Mouse (Mus musculus): ENCODE measurements at regions not wholly inside any gene's neighbourhood (a gene's known extent, or its start where the extent isn't known, plus 50 kb on each side); places are given as distances from the start of the nearest gene placed in this dataset.

DNA sequence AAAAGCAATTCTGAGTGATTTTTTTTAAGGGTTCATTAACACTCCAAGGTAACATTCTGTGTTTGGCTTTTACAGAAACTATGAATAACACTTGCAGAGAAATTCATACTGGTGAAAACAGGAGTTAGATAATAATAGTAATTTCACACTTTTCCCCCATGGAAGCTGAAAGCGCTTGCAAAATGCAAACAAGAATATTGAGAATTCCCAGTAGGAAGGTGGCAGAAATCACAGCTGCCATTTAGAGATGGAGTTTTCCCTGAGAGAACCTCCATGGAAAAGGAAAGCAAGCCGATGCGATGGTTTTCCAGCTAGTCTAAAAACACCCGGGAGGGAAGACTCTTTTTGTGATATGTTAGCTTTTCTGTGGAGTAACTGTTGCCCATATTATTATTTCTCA lies 174.1 kb upstream of the App start:
- H3K9me3 ChIP-seq, result no peaks in the 10 kb centered on the region
- no peak overlapping the region for H3K4me2 ChIP-seq (replicated peaks)
- no peak overlapping the region for H3K27ac ChIP-seq
- no peaks in the 10 kb centered on the region for H3K27me3 ChIP-seq (replicated peaks)
- no peak overlapping the region for H3K4me3 ChIP-seq (replicated peaks)
- no peaks in the 10 kb centered on the region for H3K36me3 ChIP-seq
- 91% methylated on average over 4 of the region's 4 CpGs for WGBS
- no peak overlapping the region for H3K9ac ChIP-seq
- no peaks in the 10 kb centered on the region for H3K4me1 ChIP-seq (replicated peaks)
- no peak for ATAC-seq

DNA sequence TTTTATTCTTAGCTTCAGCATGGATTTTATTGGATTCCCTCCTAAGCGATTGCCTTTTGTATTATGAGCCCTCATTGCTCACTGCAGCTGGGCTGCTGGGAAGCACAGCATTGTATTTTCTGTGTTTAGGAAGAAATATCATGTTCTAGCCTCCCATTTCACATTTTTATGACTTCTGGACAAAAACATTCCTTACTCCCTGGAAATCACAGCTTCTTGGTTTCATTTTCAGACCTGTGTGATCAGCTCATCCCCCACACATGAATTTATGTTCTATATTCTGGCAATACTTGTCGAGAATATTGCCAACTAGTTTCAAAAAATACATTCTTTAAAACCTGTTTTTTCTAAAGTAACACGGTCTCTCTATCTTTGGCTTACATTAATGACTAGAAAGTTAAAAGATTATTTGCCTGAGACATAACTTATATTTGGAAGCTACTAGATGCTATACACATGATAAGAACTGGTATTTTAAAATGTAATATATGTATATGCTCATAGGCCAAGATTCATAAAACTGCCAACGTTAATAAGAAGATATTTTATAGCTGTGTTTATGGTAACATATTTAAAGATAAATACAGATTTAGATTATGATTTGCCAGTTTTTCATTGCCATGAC lies 163.0 kb upstream of the App start:
- no peaks in the 10 kb centered on the region for H3K36me3 ChIP-seq
- ATAC-seq, result no peak
- WGBS, result 77% methylated on average over 4 of the region's 4 CpGs
- no peak overlapping the region for H3K27ac ChIP-seq
- no peak overlapping the region for H3K4me3 ChIP-seq (replicated peaks)
- H3K27me3 ChIP-seq (replicated peaks), result no peaks in the 10 kb centered on the region
- H3K9me3 ChIP-seq, result no peaks in the 10 kb centered on the region
- H3K9ac ChIP-seq, result no peak overlapping the region
- no peak overlapping the region for H3K4me2 ChIP-seq (replicated peaks)
- no peaks in the 10 kb centered on the region for H3K4me1 ChIP-seq (replicated peaks)

DNA sequence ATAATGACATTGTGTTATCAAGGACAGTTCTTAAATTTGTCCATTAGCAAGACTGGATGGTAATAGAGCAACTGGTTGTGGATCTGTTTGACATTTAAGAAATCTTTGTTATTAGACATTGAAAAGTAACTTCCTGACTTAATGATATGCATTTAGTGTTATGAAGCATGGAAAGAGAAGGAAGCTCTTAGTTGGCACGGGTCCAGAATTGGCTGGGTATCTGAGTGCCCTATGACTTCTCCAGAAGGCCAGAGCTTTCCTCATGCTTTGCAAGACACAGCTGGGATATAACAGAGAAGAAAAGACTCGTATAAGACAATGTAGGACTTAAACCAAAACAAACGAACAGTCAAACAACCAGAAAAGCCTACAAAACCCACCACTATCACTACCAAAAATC lies 160.0 kb upstream of the App start:
- H3K9ac ChIP-seq, result no peak overlapping the region
- ATAC-seq, result no peak
- no peaks in the 10 kb centered on the region for H3K4me1 ChIP-seq (replicated peaks)
- no peaks in the 10 kb centered on the region for H3K27me3 ChIP-seq (replicated peaks)
- H3K4me3 ChIP-seq (replicated peaks), result no peak overlapping the region
- no peak overlapping the region for H3K27ac ChIP-seq
- WGBS, result 43% methylated on average over 3 of the region's 3 CpGs
- H3K9me3 ChIP-seq, result no peaks in the 10 kb centered on the region
- no peak overlapping the region for H3K4me2 ChIP-seq (replicated peaks)
- H3K36me3 ChIP-seq, result no peaks in the 10 kb centered on the region

DNA sequence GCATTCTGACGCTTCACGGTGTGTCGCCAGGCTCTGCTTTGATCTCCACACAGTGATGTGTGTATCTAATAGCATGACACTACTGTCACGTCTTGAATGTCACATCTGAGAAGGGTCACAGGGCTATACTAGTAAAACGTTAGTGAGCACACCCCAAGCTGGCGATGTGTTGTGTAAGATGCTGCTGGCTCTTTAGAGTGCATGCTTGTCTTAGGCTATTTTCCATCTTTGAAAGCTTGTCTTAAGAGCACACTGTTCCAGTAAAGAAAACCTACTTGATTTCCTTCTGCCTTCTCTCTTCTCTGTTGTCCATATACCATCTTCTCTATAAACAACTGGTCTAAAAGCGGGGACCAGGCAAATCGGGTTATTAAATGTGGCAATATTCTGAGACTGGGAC lies 138.5 kb upstream of the App start:
- Histone ChIP-seq H3K36me3 (no peaks in the 10 kb centered on the region), H3K9ac (no peak overlapping the region), H3K27me3 (replicated peaks) (no peaks in the 10 kb centered on the region), H3K4me1 (replicated peaks) (no peaks in the 10 kb centered on the region), H3K4me2 (replicated peaks) (no peak overlapping the region), H3K9me3 (no peaks in the 10 kb centered on the region), H3K4me3 (replicated peaks) (no peak overlapping the region), H3K27ac (no peak overlapping the region)
- 80% methylated on average over 8 of the region's 8 CpGs for WGBS
- no peak for ATAC-seq

DNA sequence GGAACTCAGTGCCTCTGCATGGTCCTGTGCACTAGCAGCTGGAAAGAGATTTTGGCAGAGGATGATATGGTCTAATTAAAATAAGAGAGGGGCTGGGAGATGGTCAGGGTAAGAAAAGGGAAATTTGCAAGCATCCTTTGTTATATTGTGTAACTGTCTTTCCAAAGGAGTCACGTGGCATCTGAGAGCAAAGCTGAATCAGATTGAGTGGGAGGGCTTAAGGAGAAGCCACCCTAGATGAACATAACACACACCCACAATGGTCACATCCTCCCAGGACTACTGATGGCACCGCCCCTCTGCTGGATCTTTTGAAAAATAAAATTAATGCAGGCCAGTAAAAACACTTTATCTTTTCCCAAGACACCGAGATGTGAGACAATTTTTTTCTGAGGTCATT lies 135.9 kb upstream of the App start:
- H3K9me3 ChIP-seq, result no peaks in the 10 kb centered on the region
- WGBS, result 50% methylated on average over 3 of the region's 3 CpGs
- H3K27ac ChIP-seq, result no peak overlapping the region
- H3K9ac ChIP-seq, result no peak overlapping the region
- H3K4me3 ChIP-seq (replicated peaks), result no peak overlapping the region
- ATAC-seq, result no peak
- H3K36me3 ChIP-seq, result no peaks in the 10 kb centered on the region
- H3K4me1 ChIP-seq (replicated peaks), result no peaks in the 10 kb centered on the region
- H3K4me2 ChIP-seq (replicated peaks), result no peak overlapping the region
- no peaks in the 10 kb centered on the region for H3K27me3 ChIP-seq (replicated peaks)

DNA sequence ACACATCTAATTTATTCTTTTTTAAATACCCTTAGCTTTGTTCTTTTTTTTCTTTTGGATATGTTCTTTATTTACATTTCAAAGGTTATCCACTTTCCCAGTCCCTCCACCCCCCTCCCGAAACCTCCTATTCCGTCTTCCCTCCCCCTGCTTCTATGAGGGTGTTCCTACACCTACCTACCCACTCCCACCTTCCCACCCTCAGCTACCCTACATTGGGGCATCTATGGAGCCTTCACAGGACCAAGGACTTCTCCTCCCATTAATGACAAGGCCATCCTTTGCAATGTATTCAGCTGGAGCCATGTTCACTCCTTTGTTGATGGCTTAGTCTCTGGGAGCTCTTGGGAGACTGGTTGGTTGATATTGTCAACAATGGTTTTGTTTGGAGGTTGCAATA lies 134.9 kb upstream of the App start:
- ATAC-seq, result no peak
- Histone ChIP-seq H3K9me3 (no peaks in the 10 kb centered on the region), H3K4me1 (replicated peaks) (no peaks in the 10 kb centered on the region), H3K9ac (no peak overlapping the region), H3K36me3 (no peaks in the 10 kb centered on the region), H3K4me2 (replicated peaks) (no peak overlapping the region), H3K27me3 (replicated peaks) (no peaks in the 10 kb centered on the region), H3K27ac (no peak overlapping the region), H3K4me3 (replicated peaks) (no peak overlapping the region)
- WGBS, result 84% methylated on average over 2 of the region's 2 CpGs

DNA sequence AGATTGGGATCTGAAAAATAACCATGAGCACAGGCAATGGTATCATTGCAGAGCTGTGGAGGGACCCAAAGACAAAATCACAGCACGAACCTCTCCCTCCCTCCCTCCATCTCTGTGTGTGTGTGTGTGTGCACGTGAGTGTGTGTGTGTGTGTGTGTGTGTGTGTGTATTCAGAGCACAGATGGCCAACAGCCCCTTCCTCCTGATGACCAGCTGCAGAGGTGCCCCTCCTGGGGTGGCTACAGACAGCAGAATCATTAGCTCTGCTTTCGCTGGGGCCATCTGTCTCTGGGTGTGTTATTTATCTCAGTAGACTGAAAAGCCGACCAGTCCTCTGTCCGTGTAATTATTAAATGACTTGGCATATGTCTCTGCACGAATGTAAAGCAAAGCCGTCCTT lies 134.4 kb upstream of the App start:
- Histone ChIP-seq H3K9me3 (no peaks in the 10 kb centered on the region), H3K9ac (no peak overlapping the region), H3K4me1 (replicated peaks) (no peaks in the 10 kb centered on the region), H3K4me3 (replicated peaks) (no peak overlapping the region), H3K27ac (no peak overlapping the region), H3K27me3 (replicated peaks) (no peaks in the 10 kb centered on the region), H3K36me3 (no peaks in the 10 kb centered on the region), H3K4me2 (replicated peaks) (no peak overlapping the region)
- ATAC-seq, result 0 out of 2 replicates have a peak, but pooled peaks have one; percentile 39
- WGBS, result 32% methylated on average over 7 of the region's 7 CpGs

DNA sequence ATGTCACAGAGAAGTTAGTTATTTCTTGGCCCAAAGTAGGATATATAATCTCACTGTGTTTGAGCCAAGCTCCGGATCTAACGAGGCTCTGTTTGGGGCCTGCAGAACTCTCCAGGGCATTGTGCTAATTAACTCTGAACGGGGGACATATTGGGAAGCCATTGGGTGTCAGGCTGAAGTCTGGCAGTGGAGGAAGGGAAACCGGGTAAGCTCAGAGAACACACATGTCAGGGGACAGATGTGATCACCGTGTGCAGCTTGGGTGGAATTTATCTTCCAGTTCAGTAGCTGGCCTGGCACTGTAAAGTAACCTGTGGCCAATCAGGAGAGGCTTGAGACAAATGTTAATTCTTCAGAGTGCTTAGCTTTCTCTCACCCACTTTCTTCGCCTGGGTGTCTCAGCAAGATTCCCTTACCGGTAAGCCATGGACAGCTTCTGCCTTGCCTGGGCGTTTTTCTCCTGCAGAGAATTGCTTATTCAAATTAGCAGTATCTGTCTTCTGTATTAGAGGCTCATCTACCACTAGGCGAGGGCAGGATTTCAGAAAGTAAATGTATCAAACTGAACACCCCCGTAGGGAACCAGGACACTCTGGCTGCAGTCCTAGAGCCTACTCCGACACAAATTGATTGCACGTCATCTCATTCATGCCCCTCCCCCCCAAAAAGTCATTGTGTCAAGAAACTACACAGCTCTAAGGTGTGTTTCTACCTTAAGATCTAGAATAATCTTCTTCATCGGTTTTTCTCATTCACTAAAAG lies 126.7 kb upstream of the App start:
- ATAC-seq, result no peak
- no peaks in the 10 kb centered on the region for H3K27me3 ChIP-seq (replicated peaks)
- no peaks in the 10 kb centered on the region for H3K4me1 ChIP-seq (replicated peaks)
- H3K27ac ChIP-seq, result no peak overlapping the region
- H3K4me3 ChIP-seq (replicated peaks), result no peak overlapping the region
- no peaks in the 10 kb centered on the region for H3K36me3 ChIP-seq
- H3K9me3 ChIP-seq, result no peaks in the 10 kb centered on the region
- H3K9ac ChIP-seq, result no peak overlapping the region
- WGBS, result 71% methylated on average over 13 of the region's 13 CpGs
- H3K4me2 ChIP-seq (replicated peaks), result no peak overlapping the region

DNA sequence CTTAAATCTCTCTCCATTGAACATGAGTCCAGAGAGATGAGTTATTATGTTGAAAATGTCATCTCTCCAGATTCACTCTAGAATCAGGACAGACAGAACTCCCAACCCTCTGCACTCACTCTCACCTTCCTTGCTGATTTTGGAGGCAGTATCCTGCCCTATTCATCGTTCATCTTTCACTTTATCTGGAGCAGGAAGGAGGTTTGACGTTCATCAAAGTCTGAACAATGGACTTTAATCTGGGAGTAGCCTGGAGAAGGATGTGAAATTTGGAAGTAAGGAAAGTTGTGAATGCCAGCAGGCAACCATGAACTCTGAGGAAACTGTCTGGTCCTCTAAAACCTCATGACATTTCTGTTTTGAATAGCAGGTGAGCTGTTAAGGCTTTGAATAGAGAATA lies 125.0 kb upstream of the App start:
- Histone ChIP-seq H3K9ac (no peak overlapping the region), H3K4me2 (replicated peaks) (no peak overlapping the region), H3K36me3 (no peaks in the 10 kb centered on the region), H3K4me3 (replicated peaks) (no peak overlapping the region), H3K9me3 (no peaks in the 10 kb centered on the region), H3K27ac (no peak overlapping the region), H3K4me1 (replicated peaks) (no peaks in the 10 kb centered on the region), H3K27me3 (replicated peaks) (no peaks in the 10 kb centered on the region)
- 55% methylated on average over 2 of the region's 2 CpGs for WGBS
- no peak for ATAC-seq

DNA sequence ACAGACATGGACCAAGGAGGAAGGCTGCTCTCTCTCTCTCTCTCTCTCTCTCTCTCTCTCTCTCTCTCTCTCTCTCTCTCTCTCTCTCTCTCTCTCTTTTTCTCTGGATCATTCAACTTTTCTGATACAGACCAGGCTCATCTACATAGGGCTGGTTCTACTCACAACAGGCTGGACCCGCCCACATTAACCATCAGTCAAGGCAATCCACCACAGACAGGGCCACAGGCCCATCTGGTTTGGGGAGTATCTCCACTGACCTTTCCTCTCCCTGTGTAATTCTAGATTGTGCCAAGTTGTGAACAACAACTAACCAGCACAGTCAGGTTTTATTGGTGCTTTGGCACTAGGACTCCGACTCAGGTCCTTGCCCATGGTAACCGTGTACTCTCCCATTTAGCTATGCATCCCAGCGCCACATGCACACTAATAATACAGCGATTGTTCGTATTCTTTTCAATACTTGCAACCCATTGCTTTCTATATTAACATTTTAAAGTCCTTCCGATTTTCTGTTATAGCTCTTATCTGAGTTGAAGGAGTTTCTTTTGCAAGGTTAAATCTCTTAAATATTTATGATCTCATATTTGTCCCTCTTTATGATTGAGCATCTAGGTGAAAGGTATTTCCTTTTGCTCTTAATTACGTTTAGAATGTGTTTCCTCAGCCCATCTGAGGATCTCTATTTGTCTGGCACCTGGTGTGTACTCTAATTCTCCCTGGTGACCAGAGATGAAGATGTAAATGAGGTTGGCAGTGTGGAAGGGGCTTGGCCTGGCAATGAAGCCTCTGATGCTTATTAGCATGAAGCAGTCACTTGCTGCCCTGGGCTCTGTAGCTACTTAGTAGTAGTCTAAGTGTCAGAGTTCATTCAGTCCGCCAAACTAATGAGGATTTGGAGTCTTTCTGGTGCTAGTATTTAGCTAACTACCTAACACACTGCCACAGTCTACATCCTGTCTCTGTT lies 117.7 kb upstream of the App start:
- H3K4me1 ChIP-seq (replicated peaks), result no peaks in the 10 kb centered on the region
- no peak overlapping the region for H3K4me3 ChIP-seq (replicated peaks)
- WGBS, result 88% methylated on average over 9 of the region's 9 CpGs

DNA sequence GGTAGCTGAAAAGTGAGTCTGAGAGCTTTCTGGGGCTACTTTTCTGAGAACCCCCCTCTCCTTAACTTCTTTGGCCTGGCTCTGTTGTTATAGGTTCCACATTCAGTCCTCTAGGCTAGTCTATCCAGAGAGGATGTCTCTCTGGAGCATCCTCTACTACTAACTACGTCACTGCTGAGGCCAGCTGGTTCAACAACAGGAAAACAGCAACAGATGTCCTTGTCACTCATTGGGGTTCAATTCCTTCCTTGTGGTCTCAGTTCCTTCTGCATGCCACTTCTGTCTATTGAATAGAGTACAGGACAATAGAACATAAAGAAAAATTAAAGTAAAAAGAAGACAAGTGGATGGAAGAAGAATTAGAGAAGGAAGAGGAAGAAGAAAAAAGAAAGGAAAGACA lies 104.3 kb upstream of the App start:
- Histone ChIP-seq H3K4me2 (replicated peaks) (no peak overlapping the region), H3K9me3 (no peaks in the 10 kb centered on the region), H3K4me1 (replicated peaks) (no peaks in the 10 kb centered on the region), H3K27ac (no peak overlapping the region), H3K36me3 (no peaks in the 10 kb centered on the region), H3K9ac (no peak overlapping the region), H3K4me3 (replicated peaks) (no peak overlapping the region), H3K27me3 (replicated peaks) (no peaks in the 10 kb centered on the region)
- WGBS, result 53% methylated on average over 1 of the region's 1 CpGs
- ATAC-seq, result no peak

More for the DNA sequence above, 117.7 kb upstream of the App start:
- Histone ChIP-seq H3K4me2 (replicated peaks) (no peak overlapping the region), H3K9me3 (no peaks in the 10 kb centered on the region), H3K27ac (no peak overlapping the region), H3K36me3 (no peaks in the 10 kb centered on the region), H3K9ac (no peak overlapping the region), H3K27me3 (replicated peaks) (no peaks in the 10 kb centered on the region)
- no peak for ATAC-seq

DNA sequence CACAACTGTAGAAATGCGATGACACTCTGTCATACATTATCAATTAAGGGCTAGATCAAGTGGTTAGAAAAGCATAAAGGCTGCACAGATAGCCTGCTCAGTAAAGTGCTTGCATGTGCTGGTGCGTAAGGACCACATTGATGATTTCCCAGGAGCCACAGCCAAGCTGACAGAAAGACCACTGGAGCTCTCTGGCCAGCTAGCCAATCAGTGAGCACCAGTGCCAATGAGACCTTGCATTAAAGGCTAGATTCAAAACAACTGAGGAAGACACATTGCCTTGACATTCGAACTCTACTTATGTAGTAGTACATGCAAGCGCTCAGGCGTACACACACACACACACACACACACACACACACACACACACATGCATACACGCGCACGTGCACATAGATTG lies 96.1 kb upstream of the App start:
- ATAC-seq, result no peak
- no peak overlapping the region for H3K4me3 ChIP-seq (replicated peaks)
- H3K4me2 ChIP-seq (replicated peaks), result no peak overlapping the region
- no peaks in the 10 kb centered on the region for H3K4me1 ChIP-seq (replicated peaks)
- H3K27ac ChIP-seq, result no peak overlapping the region
- no peak overlapping the region for H3K9ac ChIP-seq
- no peaks in the 10 kb centered on the region for H3K9me3 ChIP-seq
- H3K36me3 ChIP-seq, result no peaks in the 10 kb centered on the region
- WGBS, result 84% methylated on average over 8 of the region's 8 CpGs
- H3K27me3 ChIP-seq (replicated peaks), result no peaks in the 10 kb centered on the region

Data from intestine, embryonic 15.5 days (tissue).